Mouse (Mus musculus) forebrain, embryonic 12.5 days (tissue): ENCODE measurements around the gene Slc26a5. TPM values are rescaled to one million over a fixed set of nuclear protein-coding genes. Genes with fewer than 3 reads are reported as not detected.

Source experiments
- ATAC-seq: fragments of 200-750 bp; cut with Nextera tagmentation; 2 replicates; pipeline ENCODE4 v1.8.0; 2017; ENCODE audit warnings: moderate TSS enrichment; ENCODE audit not compliant: low FRiP score
- H3K27ac ChIP-seq: fragments of 300-500 bp; sonication (generic); 2 replicates; pipeline ENCODE4 v1.5.1; 2016; ENCODE audit warnings: mild to moderate bottlenecking
- H3K27me3 ChIP-seq: fragments of 300-500 bp; sonication (generic); 2 replicates; pipeline ENCODE4 v1.6.1; 2016; ENCODE audit warnings: mild to moderate bottlenecking
- H3K36me3 ChIP-seq: fragments of 300-500 bp; sonication (generic); replicated peaks from 2 replicates; pipeline ENCODE4 v1.6.1; 2016; ENCODE audit warnings: mild to moderate bottlenecking
- H3K4me1 ChIP-seq: fragments of 300-500 bp; sonication (generic); 2 replicates; pipeline ENCODE4 v1.6.1; 2016
- H3K4me2 ChIP-seq: fragments of 300-500 bp; sonication (generic); 2 replicates; pipeline ENCODE4 v1.6.1; 2016; ENCODE audit warnings: mild to moderate bottlenecking, moderate library complexity
- H3K4me3 ChIP-seq: fragments of 300-500 bp; sonication (generic); replicated peaks from 2 replicates; pipeline ENCODE4 v1.5.1; 2016; ENCODE audit warnings: mild to moderate bottlenecking
- H3K9ac ChIP-seq: fragments of 300-500 bp; sonication (generic); 2 replicates; pipeline ENCODE4 v1.6.1; 2016; ENCODE audit warnings: mild to moderate bottlenecking
- H3K9me3 ChIP-seq: fragments of 300-500 bp; sonication (generic); 2 replicates; pipeline ENCODE4 v1.6.1; 2016
- WGBS: fragments of 180-500 bp; shearing (Covaris S2); methylation state at CpG from one replicate; pipeline ENCODE4 v1.1.7; 2016; 5-methylcytosine and 5-hydroxymethylcytosine counted together
- polyA plus RNA-seq: library from polyadenylated mRNA; unstranded; fragments of >200 nt; fragmentation: Nextera tagmentation; extraction: Ambion mirVana; gene quantifications from 2 replicates; pipeline ENCODE4 v1.2.1, GENCODE M21; 2016

Gene Slc26a5
- polyA plus RNA-seq, 1 experiment from 2014 or later = 0.19 TPM

DNA sequence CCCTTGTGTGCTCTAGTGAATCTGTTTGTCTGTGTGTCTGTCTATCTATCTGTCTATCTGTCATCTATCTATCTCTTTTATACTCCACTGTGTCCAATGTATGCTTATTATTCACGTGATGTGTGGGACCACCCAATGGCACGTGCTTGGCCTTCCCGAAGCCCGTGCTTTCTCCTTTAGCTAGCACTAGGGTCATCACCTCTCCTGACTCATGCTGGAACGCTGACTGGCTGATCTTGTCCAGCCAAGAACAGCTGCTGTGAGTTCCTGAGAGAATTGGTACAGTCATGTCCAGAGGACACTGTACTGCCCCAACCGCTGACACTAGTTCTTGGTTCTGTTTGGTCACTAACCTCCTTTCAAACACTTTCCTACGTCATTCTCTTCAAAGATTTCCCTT is 6.8 kb downstream of the Slc26a5 start:
- Histone ChIP-seq H3K4me2 (no peak overlapping the region), H3K27me3 (no peaks in the 10 kb centered on the region), H3K9me3 (no peaks in the 10 kb centered on the region), H3K36me3 (no peaks in the 10 kb centered on the region), H3K9ac (no peak overlapping the region), H3K27ac (no peak overlapping the region), H3K4me3 (no peak overlapping the region), H3K4me1 (no peaks in the 10 kb centered on the region)
- WGBS = 91% methylated on average over 7 of the region's 7 CpGs
- no peak for ATAC-seq

DNA sequence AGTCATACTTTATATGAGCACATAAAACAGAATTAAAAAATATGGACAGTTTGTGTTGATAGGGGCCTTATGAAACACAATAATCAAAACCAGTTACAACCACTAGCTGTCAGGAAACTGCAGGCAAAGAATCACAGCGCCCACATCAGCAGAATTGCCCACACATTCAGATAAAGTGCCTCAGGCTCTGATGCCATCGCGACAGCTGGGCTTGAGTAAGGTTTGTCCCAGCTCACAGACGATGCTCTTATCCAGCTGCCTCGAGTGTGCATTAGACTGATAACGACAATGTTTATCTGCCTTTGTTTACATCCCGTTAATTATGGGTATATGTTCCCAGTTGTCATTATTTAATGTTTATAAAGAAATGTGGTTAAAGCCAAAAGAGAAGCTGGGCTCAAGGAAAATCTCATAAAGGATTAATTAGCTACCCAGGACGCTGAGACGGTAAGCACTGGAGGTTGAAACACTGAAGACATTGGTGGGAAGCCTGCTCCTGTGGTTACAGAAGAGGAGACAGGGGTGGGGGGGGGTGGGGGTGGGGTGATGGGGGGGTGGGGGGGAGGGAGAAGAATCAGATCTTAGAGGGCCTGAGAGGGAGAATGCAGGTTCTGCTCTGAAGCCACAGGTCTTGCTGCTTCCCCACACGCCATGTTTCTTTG is 13.6 kb downstream of the Slc26a5 start:
- H3K4me1 ChIP-seq = no peaks in the 10 kb centered on the region
- H3K27me3 ChIP-seq = no peaks in the 10 kb centered on the region
- no peak overlapping the region for H3K9ac ChIP-seq
- no peak overlapping the region for H3K4me2 ChIP-seq
- H3K4me3 ChIP-seq = no peak overlapping the region
- no peak for ATAC-seq
- H3K9me3 ChIP-seq = no peaks in the 10 kb centered on the region
- no peaks in the 10 kb centered on the region for H3K36me3 ChIP-seq
- H3K27ac ChIP-seq = no peak overlapping the region
- 43% methylated on average over 10 of the region's 10 CpGs for WGBS

DNA sequence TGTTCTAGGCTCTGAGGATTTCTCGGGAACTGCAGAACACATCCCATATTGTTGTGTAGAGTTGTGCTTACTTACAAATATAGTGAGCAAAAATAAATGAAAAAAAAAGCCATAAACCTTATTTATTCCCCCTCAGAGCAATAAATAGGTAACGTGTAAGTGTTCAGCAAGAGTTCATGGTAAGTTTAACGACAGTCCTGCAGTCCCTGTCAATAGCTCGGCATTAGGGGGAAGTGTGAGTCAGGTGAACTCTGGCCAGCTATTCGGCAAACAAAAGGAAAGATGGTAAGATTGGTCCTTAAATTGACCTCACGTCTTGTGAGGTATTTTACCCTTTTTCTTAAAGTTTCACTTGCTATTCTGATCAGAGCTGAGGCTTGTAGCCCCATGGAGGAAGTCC is 18.0 kb downstream of the Slc26a5 start:
- ATAC-seq = no peak
- WGBS = 83% methylated on average over 6 of the region's 6 CpGs

DNA sequence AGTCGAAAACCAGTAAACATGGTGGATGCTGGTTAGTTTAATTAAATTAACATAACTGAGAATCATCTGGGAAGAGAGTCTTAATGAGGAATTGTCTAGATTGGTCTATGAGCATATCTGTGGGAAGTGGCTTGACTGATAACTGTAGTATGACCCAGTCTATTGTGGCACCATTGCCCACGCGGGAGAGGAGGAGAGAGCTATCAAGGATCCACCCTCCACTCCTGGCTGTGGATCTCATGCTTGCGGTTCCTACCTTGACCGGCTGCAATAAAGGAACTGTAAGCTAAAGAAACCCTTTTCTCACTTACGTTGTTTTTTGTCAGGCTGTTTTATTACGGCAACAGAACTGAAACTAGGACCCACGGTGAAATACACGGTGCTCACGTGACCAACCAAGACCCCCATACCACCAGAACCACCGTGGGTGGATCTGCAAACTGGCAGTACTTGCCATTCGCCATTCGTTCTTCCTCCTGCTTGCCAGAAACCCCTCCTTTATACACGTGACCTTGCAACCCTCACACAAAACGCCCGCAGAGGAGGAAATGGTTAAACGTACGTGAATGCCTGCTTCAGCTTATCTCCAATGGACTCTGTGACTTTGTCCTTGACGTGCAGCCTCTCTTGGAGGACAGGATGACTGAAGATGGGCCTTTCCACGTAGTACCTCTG is 18.7 kb downstream of the Slc26a5 start:
- ATAC-seq = no peak
- H3K27ac ChIP-seq = no peak overlapping the region

More for the DNA sequence above, 18.0 kb downstream of the Slc26a5 start:
- no peaks in the 10 kb centered on the region for H3K9me3 ChIP-seq
- no peak overlapping the region for H3K4me3 ChIP-seq
- no peaks in the 10 kb centered on the region for H3K36me3 ChIP-seq
- no peaks in the 10 kb centered on the region for H3K27me3 ChIP-seq
- H3K4me2 ChIP-seq = no peak overlapping the region
- H3K27ac ChIP-seq = no peak overlapping the region
- H3K9ac ChIP-seq = no peak overlapping the region
- no peaks in the 10 kb centered on the region for H3K4me1 ChIP-seq

DNA sequence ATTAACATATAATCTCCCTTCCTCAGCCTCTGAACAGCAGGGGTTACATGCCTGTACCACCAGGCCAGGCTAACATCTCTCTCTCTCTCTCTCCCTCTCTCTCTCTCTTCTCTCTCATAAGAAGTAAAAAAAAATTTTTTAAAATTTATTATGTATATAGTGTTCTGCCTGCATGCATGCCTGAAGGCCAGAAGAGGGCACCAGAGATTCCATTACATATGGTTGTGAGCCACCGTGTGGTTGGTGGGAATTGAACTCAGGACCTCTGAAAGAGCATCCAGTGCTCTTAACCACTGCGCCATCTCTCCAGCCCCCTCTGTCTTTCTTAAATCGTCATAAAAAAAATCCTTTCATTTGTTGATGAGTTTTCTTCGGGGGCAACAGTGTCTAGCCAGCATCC is 20.7 kb downstream of the Slc26a5 start:
- Histone ChIP-seq H3K9ac (no peak overlapping the region), H3K9me3 (no peaks in the 10 kb centered on the region), H3K4me3 (no peak overlapping the region), H3K4me2 (no peak overlapping the region), H3K36me3 (no peaks in the 10 kb centered on the region), H3K4me1 (no peaks in the 10 kb centered on the region), H3K27me3 (no peaks in the 10 kb centered on the region), H3K27ac (no peak overlapping the region)
- WGBS = 75% methylated on average over 4 of the region's 4 CpGs
- ATAC-seq = no peak

More for the DNA sequence above, 18.7 kb downstream of the Slc26a5 start:
- no peak overlapping the region for H3K9ac ChIP-seq
- WGBS = 88% methylated on average over 20 of the region's 20 CpGs
- H3K4me2 ChIP-seq = no peak overlapping the region
- H3K27me3 ChIP-seq = no peaks in the 10 kb centered on the region
- H3K4me1 ChIP-seq = no peaks in the 10 kb centered on the region
- no peak overlapping the region for H3K4me3 ChIP-seq
- no peaks in the 10 kb centered on the region for H3K36me3 ChIP-seq
- H3K9me3 ChIP-seq = no peaks in the 10 kb centered on the region

DNA sequence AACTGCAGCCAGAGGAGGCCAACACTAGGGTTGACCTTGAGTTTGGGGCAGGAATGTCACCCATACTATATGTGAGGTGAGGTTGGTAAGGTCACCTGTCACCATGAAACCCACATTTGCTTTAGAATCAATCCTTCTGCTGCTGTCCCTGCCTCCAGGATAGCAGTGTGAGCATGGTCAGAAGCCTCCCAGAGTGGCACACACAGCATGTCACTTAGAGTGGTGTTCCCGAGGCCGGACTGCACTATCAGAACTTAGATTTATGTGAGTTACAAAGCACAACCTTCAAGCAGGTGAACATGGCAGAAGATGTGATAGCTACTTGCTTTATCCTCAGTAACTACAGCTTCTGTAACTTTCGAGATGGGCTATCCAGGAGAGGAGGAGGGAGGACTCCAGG is 33.6 kb downstream of the Slc26a5 start:
- H3K27me3 ChIP-seq = no peaks in the 10 kb centered on the region

DNA sequence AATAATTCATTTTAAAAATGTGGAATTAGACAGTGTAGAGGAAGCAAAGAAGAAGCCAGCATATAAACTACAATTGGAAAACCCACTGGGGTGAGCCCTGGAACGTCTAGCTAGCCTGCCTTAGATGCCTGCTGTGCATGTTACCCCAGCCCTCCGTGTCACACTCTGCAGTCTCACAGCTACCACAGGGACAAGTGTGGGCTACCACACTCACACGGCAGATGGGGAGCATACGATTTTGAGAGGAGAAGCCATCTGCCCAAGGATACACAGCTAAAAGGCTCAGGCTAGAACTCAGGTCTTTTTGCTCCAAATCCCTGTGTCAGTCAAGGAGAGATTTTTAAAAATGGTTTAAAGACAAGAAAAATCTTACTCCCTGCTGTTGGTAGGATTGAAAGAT is 36.5 kb downstream of the Slc26a5 start:
- Histone ChIP-seq H3K4me1 (peaks cover 10% of the 10 kb centered on the region; the same call in 1 of the 2 replicates), H3K4me3 (no peak overlapping the region), H3K27ac (no peak overlapping the region), H3K4me2 (no peak overlapping the region), H3K36me3 (no peaks in the 10 kb centered on the region), H3K27me3 (no peaks in the 10 kb centered on the region), H3K9ac (no peak overlapping the region), H3K9me3 (0 out of 2 replicates have a peak, but pooled peaks cover 2% of the 10 kb centered on the region)
- WGBS = 73% methylated on average over 4 of the region's 4 CpGs
- no peak for ATAC-seq

More for the DNA sequence above, 33.6 kb downstream of the Slc26a5 start:
- ATAC-seq = no peak
- whole genome bisulfite sequencing = 72% methylated on average over 3 of the region's 3 CpGs
- Histone ChIP-seq H3K4me2 (no peak overlapping the region), H3K9me3 (0 out of 2 replicates have a peak, but pooled peaks cover 2% of the 10 kb centered on the region), H3K4me3 (no peak overlapping the region), H3K4me1 (0 out of 2 replicates have a peak, but pooled peaks cover under 1% of the 10 kb centered on the region), H3K9ac (no peak overlapping the region), H3K36me3 (no peaks in the 10 kb centered on the region), H3K27ac (no peak overlapping the region)

DNA sequence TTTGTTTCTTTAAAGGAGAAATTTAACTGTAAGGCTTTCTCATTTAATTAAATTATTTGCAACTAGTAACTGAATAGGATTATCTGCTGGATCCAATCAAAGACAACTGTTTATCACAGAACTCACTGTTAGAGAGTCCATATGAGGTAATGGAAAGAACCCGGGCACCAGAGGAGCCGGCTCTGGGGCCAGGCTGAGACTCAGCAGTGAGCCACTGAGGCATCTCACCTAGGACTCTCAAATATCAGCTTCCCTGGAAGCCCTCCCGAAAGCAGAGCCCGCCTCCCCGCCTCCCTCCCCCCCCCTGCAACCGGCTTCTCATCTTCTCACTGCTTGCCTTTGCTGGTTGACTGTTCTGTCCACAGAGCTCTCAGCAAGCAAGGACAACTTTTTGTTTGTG is 37.8 kb downstream of the Slc26a5 start:
- no peaks in the 10 kb centered on the region for H3K27me3 ChIP-seq
- peaks cover 10% of the 10 kb centered on the region; the same call in 1 of the 2 replicates for H3K4me1 ChIP-seq
- no peaks in the 10 kb centered on the region for H3K36me3 ChIP-seq
- ATAC-seq = no peak
- no peak overlapping the region for H3K4me3 ChIP-seq
- no peak overlapping the region for H3K4me2 ChIP-seq
- H3K9me3 ChIP-seq = 0 out of 2 replicates have a peak, but pooled peaks cover 2% of the 10 kb centered on the region
- no peak overlapping the region for H3K27ac ChIP-seq
- WGBS = 22% methylated on average over 6 of the region's 6 CpGs
- no peak overlapping the region for H3K9ac ChIP-seq

DNA sequence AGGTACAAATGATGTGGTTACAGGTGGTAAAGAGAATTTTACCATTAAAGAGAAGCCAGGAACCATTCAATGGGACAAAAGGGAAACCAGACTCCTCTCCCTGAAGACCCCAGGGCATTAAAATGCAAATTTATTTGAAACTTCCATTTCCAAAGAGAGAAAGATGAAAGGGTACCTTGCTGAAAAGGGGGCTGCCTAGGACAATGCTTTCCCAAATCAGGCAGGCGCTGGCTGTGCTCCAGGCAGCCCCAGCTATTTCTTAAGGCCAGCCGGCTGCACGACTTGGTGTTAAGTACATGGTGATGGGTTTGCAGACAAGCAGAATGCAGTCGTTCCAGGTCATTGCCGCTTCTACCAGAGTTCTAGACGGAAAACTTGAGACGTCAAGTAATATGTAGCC is 39.0 kb downstream of the Slc26a5 start:
- H3K9ac ChIP-seq = no peak overlapping the region
- no peaks in the 10 kb centered on the region for H3K27me3 ChIP-seq
- 0 out of 2 replicates have a peak, but pooled peaks cover 2% of the 10 kb centered on the region for H3K9me3 ChIP-seq
- H3K27ac ChIP-seq = no peak overlapping the region
- peaks cover 10% of the 10 kb centered on the region; the same call in 1 of the 2 replicates for H3K4me1 ChIP-seq
- no peak overlapping the region for H3K4me2 ChIP-seq
- ATAC-seq = peak; percentile 30; the same call in 1 of the 2 replicates
- WGBS = 11% methylated on average over 7 of the region's 7 CpGs
- H3K4me3 ChIP-seq = no peak overlapping the region
- H3K36me3 ChIP-seq = no peaks in the 10 kb centered on the region

DNA sequence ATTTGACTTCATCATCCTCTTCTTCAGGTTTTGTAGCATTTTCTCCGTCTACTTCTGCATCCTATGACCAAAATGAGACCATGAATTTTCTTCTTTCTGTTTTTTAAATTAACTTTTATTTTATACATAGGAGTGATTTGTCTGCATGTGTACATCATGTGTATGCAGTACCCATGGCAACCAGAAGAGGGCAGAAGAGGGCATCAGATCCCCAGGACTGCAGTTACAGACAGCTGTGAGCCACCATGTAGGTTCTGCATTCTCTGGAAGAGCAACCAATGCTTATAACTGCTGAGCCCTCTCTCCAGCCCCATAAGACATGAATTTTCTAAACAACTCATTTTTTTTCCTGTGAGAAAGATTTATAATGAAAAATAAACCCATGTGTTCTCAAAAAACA is 51.4 kb downstream of the Slc26a5 start:
- no peaks in the 10 kb centered on the region for H3K4me1 ChIP-seq
- H3K9ac ChIP-seq = no peak overlapping the region
- 53% methylated on average over 1 of the region's 1 CpGs for WGBS
- H3K9me3 ChIP-seq = no peaks in the 10 kb centered on the region
- no peak overlapping the region for H3K4me2 ChIP-seq
- no peak overlapping the region for H3K4me3 ChIP-seq
- H3K36me3 ChIP-seq = no peaks in the 10 kb centered on the region
- H3K27ac ChIP-seq = no peak overlapping the region
- ATAC-seq = no peak
- H3K27me3 ChIP-seq = no peaks in the 10 kb centered on the region

DNA sequence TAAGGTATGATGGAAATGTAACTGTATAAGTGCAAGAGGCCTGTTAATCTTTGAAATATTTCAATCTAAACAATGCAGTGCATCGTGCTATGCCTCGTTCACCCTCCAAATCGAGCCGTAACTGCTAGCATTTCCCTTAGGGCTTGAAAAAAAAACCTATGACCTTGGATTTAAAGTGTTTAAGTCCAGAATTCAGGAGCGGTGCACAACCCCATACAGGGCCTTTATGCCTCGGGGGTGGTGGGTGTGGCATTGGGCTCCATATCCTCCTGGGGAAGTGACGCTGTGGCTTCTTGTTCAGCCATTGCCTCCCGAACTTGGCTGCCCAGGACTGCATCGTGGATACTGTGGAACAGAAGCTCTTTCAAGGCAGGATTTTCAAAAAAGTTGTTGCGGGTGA is 54.5 kb downstream of the Slc26a5 start:
- no peaks in the 10 kb centered on the region for H3K27me3 ChIP-seq
- H3K9me3 ChIP-seq = no peaks in the 10 kb centered on the region
- no peak overlapping the region for H3K9ac ChIP-seq
- no peak for ATAC-seq
- no peaks in the 10 kb centered on the region for H3K36me3 ChIP-seq
- no peak overlapping the region for H3K4me3 ChIP-seq
- H3K4me1 ChIP-seq = no peaks in the 10 kb centered on the region
- WGBS = 78% methylated on average over 10 of the region's 10 CpGs
- no peak overlapping the region for H3K27ac ChIP-seq
- H3K4me2 ChIP-seq = no peak overlapping the region

DNA sequence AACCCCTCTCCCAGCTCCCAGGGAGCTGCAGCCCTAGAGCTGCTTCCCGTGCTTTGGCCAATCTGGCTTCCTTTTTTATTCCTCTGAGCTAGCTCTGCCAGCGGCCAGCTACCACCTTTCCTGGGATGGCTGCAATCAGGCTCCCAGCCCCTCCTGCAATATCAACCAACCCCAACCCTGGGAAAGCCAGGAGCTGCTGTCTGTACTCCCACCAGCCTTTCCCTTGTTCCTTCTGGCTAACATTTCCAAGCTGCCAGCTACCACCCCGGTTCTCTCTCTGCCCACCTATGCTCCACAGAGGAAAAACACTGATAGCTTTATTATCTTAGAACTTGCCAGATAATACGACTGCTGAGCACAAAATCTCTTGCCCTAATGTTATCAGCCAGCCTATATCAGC is 60.6 kb downstream of the Slc26a5 start:
- no peaks in the 10 kb centered on the region for H3K9me3 ChIP-seq
- no peaks in the 10 kb centered on the region for H3K27me3 ChIP-seq
- H3K36me3 ChIP-seq = peaks cover 47% of the 10 kb centered on the region
- no peaks in the 10 kb centered on the region for H3K4me1 ChIP-seq
- no peak overlapping the region for H3K4me2 ChIP-seq
- no peak overlapping the region for H3K27ac ChIP-seq
- H3K9ac ChIP-seq = no peak overlapping the region
- WGBS = 84% methylated on average over 4 of the region's 4 CpGs
- ATAC-seq = no peak
- no peak overlapping the region for H3K4me3 ChIP-seq
